Mouse (Mus musculus) cerebellum, adult 11 months (tissue): ENCODE data around the gene Palm3.

ENCODE experiments used
- DNase-seq: peaks from one replicate; pipeline ENCODE4 v3.0.0; 2022

Palm3 gene

GRCm38 (mm10) chr8:84025863-84026262 is 4.6 kb downstream of the Palm3 start:
- no peak for DNase-seq

DNA sequence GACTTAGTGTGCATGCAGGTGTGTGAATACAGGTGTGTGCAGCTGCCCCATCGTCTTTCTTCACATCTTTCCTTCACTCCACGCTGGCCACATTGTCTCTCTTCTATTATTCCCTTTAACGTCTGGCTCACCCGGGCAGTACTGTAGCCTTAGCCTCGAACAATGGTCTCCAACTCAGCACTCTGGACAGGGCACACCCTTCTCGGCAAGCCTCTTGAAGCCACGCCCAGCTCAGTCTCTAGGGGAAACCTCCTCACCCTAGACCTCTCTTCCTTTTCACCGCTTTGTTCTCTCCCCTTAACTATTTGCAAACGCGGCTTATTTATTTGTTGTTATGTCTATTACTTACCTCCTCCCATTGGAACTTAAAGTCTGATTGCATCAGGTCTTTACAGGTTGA is 6.2 kb downstream of the Palm3 start:
- DNase-seq = no peak

- no peak for DNase-seq
These were observed 8.0 kb downstream of the Palm3 start for GRCm38 (mm10) chr8:84029272-84029671.

DNA sequence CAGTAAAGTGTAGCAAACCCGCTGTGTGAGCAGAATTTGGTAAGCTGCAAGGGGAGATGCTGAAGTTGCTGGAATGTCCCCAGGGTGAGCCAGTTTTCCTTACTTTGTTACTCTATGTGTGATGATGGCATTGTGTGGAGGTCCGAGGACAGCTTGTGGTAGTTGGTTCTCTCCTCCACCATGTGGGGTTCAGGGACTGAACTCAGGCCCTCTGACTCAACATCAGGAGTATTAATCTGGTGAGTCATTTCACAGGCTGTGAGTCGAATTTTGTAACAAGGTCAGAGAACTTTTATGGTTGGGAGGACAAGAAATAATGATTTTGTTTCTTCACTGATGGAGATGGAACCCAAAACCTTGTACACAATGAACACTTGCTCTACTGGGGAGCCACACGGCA is 11.5 kb downstream of the Palm3 start:
- no peak for DNase-seq

DNA sequence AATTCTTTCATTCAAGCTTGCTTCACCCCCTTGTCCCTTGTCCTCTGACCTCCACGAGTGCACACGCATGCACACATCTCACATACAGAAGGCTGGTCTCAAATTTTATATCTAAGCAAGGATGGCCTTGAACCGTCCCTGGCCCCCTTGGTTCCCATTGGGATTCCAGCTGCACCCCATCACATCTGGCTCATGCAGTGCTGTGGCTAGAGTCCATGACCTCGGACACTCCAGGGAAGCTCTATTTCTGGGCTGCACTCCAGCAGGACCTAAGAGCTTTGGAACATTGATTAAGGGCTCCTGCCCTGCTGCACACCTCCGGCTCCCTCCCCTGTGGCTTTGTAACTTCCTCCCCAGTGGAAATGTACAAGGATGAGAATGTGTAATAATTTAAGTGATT is 16.7 kb downstream of the Palm3 start:
- no peak for DNase-seq

- DNase-seq = peak; percentile 61
These were observed 17.8 kb downstream of the Palm3 start for GRCm38 (mm10) chr8:84039050-84039449.

DNA sequence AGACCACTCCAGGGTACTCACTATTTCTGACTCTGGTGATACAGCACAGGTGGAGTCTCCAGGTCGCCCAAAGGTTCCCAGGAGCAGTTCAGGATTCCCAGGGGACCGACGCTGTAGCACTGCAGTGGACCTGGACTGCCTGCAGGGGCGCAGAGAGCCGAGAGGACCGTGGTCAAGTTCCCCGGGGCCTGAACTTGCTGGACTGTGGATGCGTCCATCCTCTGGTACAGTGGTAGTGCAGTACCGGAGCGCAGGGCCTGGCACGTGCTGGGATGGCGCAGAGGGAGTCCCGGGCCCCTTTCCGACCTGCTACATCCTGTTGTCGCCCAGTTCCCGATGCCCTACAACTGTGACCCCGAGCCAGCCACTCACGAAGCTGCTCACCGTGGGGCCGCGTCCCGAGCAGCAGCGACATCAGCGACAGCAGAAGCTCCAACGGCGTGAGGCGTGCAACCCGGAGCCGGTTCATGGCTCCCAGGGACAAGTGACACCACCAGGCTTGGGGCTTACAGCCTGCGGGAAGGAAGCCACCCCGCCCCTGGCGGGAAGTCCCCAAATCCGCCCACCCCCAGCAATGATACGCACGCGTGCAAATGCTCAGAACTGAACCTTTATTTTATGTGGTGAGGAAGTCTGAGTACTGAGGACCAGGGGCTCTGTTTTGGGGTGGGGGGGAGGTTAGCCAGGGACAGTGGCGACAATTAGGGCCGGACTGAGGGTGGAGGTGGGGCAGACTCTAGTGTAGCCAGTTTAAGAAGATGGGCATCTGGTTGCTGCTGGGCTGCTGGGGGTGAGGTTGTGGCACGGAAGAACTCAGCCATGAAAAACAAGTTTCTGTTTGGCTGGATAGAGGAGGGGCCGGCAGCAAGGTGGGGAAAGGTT is 21.0 kb downstream of the Palm3 start, which contains the start of gene Il27ra:
Il27ra (minus strand) TSS at position 524 of the 882 bp plus-strand sequence.
- DNase-seq = no peak

- no peak for DNase-seq
These were observed 21.7 kb downstream of the Palm3 start for GRCm38 (mm10) chr8:84042948-84043342.

- no peak for DNase-seq
These were observed 22.8 kb downstream of the Palm3 start for GRCm38 (mm10) chr8:84044103-84044502.

DNA sequence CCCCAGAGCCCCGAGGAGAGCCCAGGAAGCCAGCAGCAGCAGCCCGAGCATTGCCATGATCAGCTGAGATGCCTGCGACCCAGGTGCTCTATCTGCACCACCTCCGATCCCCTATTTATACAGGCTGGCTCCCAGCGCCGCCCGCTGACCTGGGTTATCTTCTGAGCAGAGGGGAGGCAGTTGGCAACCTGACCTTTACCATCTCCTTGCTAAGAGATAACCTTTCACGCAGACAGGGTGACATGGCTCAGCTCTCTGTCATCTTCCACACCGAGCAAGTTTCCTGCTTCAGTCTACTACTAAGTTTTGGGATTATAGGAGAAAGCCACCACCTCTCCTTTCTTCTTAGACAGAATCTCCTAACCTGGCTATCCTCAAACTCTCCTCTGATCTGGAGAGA is 23.6 kb downstream of the Palm3 start, which contains the start of gene Rln3:
Rln3 (minus strand) TSS at position 101 of the 400 bp plus-strand sequence.
- no peak for DNase-seq

GRCm38 (mm10) chr8:84046505-84046904 is 25.2 kb downstream of the Palm3 start:
- no peak for DNase-seq

GRCm38 (mm10) chr8:84048171-84048570 is 26.9 kb downstream of the Palm3 start:
- DNase-seq = no peak

- no peak for DNase-seq
These were observed 31.5 kb downstream of the Palm3 start for GRCm38 (mm10) chr8:84052746-84053145.

GRCm38 (mm10) chr8:84053229-84053628 is 32.0 kb downstream of the Palm3 start:
- DNase-seq = no peak

GRCm38 (mm10) chr8:84057827-84058226 is 36.6 kb downstream of the Palm3 start:
- no peak for DNase-seq

DNA sequence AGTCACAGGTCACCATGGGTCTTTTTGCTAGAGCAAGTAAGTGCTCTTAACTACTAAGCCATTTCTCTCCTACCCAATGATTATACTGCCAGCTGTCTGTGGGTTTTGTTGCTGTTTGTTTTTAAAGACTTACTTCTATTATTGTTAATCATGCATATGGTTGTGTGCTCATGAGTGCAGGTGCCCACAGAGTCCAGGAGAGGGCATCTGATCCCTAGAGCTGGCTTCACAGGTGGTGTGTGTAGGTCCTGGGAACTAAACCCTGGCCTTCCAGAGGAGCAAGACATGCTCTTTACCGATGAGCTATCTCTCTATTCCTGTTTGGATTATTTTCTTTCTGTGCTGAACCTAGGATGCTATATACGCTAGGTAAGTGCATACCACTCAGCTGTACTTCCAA is 38.0 kb downstream of the Palm3 start:
- no peak for DNase-seq

GRCm38 (mm10) chr8:84060245-84060644 is 39.0 kb downstream of the Palm3 start:
- DNase-seq = no peak

DNA sequence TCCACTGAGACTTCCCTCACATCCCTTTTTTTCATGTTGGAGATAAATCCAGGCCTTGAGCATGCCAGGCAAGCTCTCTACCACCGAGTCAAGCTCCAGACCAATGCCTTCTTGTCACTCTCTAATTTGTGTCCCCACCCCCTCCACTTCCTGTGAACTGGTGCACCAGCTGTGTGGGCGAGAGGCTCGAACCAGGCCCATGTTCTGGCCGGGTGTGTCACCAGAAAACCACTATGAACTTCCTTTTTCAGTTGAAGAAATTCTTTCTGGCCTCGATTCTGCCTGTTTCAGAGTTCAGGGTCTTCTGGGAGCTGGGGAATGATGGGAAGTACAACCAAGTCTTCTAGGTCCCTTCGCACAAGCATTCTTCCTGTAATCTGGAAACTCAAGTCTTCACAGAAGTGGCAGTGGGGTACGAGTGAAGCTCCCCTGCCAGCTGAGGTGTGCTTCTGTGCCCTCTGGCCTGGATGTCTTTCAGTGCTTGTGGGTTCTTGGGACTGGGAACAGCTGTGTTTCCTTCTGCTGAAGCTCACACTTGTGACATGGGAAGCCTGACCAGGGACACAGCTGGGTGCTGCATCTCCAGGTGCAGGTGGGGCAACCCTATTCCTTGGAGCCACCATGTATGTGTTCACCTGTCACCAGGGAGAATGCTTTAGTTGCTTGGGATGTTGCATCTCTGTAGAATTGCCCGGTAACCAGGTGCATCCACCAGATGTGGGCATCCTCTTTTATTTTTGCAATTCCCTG is 42.8 kb downstream of the Palm3 start:
- no peak for DNase-seq

DNA sequence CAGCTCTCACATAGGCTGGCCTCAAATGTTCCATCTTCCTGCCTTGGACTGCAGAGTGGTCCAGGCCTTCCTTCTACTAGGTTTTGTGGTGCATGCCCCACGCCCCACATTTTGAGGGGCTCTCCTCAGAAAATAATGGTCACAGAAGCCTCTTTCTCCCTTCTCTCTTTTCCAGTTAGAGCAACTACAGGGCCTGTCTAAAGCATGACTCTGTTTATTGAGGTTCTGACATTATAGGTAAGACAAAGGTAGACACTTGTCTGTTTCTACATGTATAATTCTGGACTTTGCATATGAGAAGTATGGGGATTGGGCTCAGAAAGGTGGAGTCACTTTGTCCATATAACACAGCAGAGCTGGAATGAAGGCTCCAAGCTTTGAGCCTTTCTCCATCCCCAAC is 43.8 kb downstream of the Palm3 start, which contains the start of gene Gm10643:
Gm10643 (minus strand) TSS at position 101 of the 400 bp plus-strand sequence.
- DNase-seq = no peak

GRCm38 (mm10) chr8:84065457-84066072 is 44.3 kb downstream of the Palm3 start:
- no peak for DNase-seq

- peak; percentile 99 for DNase-seq
These were observed 45.1 kb downstream of the Palm3 start, which contains the start of gene Rfx1 for GRCm38 (mm10) chr8:84066291-84066930. Gene Rfx1 (plus strand): TSS chr8:84066834.

GRCm38 (mm10) chr8:84067047-84067573 is 45.8 kb downstream of the Palm3 start:
- peak; percentile 93 for DNase-seq
